Mouse (Mus musculus) adrenal gland, postnatal 4 days (tissue): ENCODE data around the gene Ros1. TPM values are rescaled to one million over a fixed set of nuclear protein-coding genes. Genes with fewer than 3 reads are reported as not detected.

ENCODE experiments used
- DNase-seq, 2 experiments: peaks; one replicate each; pipeline ENCODE4 v3.0.0; 2021 to 2022; ENCODE audit warnings: low spot score in 2 of 2, mixed read lengths in 2 of 2
- long read RNA-seq, 2 experiments: library from polyadenylated mRNA; stranded (forward); transcript quantifications; one replicate each; pipeline ENCODE4 v2.0.0; 2021
- total RNA-seq, 2 experiments: library from RNA; stranded (reverse); gene quantifications; 2 replicates each; pipeline ENCODE4 v1.2.3; 2021

Ros1 gene
- total RNA-seq = under 1 TPM; 0.08 to 0.53 TPM
- long read RNA-seq, experiment 1 = 0 reads
- long read RNA-seq, experiment 2 = 0 reads

DNA sequence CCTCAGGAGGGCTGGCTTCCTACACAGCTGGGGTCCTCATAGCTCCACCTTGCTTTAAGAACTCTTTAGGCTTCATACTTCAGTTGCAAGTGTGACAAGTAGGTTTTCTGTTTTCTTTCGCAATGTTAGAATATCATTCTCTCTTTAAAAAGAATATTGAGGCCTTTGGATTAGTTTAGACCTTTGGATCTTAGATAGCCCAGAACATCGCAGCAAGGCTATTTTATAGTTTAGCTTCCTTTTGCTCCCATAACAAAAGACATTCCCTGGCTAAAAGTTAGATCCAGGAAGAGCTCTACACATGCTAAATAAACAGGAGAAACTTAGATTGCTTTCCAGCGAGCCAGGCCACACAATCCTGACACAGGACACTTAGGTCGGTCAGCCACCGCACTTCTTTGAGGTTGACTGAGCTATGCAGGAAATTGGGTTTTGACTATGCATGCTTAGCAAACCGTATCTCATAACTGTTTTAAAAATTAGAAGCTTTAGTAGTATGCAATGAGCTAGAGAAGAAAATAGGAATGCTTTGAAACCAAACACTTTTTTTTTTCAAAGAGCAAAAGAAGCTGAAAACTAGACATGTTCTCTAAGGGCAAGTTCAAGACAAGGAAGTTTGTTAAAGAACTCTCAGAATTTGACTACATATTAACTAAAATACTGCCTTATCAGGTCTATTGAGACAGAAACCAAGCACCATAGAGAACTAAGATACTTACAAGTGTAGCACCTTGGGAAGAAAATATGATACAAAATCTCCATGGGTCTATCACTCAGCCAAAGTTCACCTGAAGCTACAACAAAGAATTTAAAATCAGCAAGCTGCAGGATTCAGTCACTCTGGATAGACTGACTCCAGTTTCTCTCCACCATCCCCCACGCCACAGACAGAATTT lies at the start of gene Ros1:
Ros1 (minus strand) TSS at position 288 of the 896 bp plus-strand sequence.
- no peak for DNase-seq

DNA sequence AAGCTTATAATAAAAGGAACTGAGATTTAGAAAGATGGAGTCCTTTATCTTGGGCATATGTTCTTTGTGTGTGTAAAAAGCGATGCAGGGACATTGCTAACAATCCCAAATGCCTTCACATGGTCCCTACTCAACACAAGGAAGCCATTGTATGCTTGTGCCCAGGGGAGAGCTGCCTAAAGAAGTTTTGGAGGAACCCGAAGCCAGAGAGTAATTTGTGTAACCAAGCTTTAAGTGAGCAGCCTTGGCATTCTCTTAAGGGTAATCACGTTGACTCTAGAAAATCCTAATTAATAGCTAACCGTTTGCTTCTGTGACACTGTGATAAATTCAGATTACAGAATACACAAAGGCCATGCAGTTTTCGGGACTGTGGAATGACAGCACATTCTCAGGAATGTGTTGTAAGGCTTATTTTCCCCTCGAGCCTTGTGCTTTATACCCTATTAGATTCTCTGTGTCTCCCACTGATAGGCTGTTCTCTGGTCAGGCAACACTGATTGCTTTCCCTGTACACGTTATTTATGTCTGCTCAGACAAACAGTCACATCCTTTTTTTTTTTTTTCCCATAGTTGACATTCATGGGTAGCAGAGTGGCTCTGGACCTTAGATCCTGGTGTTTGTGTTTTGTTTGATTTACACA lies 47.8 kb upstream of the Ros1 start:
- DNase-seq = no peak

DNA sequence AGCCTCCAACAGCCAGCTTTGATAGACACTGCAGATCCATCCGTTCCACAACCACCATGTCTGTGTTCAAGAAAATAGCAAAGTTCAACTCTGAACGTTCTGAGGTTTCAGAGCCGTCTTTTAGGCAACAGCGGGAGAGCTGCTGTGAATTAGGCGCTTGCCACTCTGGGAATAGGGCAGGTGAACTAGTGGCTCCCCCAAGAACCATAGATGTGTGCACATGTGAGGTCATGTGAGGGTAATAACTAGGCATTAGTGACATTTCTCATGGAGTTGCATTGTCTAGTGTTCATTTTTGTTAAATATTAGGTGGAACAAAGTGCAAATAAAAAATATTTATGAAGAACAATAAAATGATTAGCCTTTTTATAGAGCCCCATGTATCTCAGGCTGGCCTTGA lies 47.0 kb upstream of the Ros1 start:
- DNase-seq = no peak

DNA sequence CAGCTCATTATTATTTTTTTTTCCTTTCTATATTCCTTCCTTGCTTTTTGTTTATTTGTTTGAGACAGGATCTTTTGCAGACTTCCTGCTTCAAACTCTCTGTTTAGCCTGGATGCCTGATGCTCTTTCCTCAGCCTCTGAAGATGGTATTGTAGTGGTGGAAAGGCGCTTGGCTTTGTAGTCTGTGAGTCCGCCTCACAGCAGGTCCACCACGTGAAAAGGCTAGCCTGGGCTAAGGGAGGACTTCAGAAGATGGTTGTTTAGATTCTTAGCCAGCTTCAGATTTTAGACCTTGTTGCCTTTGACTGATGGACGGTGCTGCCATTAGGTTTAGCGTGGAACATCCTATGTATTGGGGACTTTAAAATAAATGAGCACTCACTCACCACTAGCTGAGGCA lies 40.4 kb upstream of the Ros1 start:
- DNase-seq = no peak

DNA sequence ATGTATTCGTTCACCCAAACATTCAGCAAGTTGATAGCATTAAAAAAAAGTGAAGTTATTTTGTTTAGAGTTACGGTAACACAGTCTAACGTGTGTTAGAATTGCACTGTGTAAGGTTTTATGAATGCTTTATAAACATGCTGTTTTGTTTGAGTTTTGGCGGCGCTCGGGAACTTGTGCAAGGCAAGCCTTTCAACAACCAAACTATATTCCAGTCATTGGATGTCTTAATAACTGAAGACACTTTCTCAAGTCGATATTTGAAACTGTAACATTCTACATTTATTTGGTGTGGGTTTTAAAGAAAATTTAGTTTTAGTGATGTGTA lies 39.6 kb upstream of the Ros1 start:
- DNase-seq = no peak

DNA sequence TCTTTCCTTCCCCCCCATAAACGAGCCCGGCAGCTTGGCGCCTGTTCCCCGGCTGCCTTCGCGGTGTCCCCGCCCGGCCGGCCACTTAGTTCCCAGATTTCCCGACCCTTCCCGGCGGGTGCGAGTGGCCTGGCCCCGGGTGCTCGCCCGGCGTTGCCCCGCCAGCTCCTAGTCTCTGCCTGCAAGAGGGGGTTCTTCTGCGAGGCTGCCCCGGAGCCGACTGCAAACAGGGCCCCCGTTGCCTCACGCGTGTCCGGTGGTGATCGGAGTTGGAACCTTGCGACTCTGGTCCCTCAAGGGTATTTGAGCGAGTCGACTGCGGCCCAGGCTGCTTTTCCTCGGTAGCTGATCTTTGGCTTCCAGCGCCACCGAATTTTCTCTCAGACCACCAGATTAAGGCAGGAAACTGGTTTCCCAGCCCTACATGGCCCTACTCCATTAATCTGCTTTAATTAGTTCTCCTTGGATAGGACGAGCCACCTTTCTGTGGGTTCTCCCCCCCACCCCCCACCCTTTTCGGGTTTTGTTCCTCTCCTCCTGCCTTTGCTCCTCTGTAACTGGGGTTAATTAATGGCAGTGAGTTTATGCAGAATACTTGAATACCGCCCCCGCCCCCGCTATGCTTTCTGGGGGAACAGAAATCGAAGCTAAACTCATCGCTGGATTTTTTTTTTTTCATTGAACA lies 39.1 kb upstream of the Ros1 start:
- peak in 1 of 2 experiments; percentile 22 for DNase-seq

DNA sequence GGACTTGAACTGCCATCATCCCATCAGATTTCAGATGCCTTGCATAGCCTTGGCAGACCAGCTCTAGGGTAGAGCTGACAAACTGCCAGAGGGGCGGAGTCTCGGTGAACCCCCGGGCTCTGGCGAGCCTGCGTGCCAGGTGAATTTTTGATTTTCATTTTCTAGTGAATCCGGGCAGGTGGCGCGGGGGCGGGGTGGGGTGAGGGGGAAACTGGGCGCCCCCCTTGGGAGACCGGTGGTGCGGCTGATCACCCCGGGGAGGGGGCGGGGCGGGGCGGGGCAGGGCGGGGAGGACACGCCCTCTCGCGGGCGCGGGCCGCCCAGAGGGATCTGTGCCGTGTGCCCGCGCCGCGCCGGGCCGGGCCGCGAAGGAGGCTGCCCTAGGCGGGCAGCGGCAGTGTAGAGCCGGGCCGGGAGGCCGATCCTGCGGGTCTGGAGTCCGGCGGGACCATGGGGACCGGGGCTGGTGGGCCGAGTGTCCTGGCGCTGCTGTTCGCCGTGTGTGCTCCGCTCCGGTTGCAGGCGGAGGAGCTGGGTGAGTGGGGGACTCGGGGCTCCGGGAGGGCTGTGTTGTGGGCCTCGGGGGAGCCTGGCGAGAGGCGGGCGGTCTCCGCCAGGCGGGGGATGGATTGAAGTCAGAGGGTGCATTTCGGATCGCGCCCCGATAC lies 38.4 kb upstream of the Ros1 start, which contains the start of gene Dcbld1:
Dcbld1 (plus strand) TSS at position 319 of the 668 bp plus-strand sequence.
- peak; percentile 22 to 24 for DNase-seq

DNA sequence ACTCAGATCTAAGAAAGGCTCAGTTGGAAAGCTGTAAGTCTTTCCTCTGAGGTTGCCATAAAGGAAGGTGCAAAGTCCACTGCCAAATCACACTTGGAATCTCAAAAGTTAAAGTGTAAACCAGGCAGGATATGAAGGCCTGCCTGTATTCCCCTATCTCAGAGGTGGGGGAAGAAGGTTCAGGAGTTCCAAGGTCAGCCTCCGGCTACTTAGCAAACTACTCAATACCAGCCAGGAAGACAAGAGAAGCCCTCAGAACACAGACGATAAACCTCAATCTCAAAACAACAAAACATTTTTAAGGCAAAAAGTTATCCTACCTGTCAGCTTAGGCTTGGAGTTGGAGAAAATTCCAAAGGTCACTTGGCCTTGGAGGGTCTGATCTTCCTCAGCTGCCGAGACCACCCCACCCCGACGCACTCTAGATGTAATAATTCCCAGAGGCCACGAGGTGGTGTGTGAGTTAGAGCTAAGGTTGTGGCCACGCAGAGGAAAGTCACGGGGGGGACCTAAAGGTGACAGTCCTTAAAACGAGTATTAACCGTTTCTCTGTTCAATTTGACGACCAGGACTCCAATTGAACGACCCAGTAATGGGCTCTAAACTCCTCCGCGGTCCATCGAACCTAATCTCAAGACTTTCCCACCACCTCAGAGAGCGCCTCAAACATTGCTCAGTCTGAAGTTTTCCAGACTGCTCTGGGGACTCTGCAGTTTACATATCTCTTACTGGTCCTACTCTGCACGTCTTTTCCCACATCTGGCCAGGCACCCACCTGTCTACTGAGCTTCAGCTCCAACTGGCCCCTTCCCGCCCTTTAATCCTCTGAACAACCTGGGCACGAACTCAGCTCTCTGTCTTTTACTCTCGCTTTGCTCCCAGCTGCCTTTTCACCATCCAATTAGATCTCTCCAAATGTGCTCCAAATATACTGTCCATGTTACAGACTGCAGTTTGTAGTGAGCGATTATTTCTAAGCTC lies 37.4 kb upstream of the Ros1 start:
- no peak for DNase-seq

DNA sequence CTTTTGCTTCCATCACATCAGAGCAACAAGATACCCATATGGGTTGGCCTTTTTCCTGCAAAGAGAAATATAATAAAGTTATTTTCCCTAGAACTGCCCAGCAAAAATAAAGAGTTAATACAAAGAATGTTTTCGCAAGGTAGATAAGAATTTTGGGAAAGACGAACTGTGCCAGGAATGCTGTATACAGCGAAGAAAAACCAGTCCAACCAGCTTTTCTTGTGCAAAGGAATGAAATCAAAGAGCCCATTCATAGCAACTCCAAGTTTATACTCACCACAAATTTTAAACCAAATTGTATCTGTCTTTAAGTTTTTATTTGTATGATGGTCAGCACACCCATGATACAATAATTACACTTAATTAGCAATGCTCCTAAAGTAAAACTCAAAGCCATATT lies 24.6 kb upstream of the Ros1 start:
- DNase-seq = no peak

DNA sequence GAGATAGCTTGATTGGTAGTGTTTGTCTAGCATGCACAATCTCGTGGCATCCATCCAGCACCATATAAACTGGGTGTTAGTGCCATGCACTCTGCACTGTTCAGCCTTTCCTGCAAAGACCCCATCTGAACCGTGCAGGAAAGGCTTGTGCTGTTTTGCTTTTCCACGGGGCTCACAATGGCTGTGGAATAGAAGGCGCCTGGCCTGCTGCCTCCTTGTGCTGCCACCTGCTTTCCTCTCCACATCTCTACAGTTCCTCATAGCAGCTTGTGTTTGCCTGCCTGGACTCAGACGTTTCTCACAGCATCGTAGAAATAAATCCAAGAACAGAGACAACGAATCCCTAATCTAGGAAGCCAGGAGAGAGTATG lies 22.5 kb upstream of the Ros1 start:
- DNase-seq = no peak

DNA sequence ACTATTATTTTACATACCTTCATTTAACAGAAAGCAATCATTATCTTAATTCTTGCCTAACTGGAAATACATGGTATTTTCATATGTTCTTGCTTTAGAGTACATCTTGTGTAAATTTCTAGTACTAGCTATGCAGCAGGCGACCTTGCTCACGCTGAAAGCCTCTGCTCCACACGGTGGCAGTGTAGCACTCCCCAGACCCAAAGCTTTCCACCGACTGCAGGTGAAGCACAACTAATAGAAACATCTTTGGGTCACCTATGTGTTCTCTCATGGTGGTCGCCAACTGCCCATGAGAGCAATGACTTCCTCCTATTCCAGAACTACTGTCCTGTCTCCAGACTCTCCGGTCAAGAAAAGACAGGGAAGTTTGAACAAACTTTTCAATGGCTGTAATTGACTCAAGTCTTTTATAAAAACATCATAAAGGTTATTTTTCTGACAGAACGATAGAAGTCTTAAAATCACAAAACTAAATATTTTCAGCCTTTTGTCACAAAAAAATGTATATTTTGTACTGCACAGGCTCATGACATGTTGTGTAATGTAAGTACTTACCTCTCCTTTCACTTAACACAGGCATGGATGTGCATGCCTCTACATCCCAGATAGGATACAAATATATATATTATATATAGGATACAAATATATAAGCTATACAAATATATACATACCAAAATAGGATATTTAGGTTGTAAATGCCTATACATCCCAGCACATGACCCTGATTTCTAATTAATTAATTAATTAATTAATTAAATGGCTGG lies 21.9 kb upstream of the Ros1 start:
- DNase-seq = peak; percentile 9 to 10

DNA sequence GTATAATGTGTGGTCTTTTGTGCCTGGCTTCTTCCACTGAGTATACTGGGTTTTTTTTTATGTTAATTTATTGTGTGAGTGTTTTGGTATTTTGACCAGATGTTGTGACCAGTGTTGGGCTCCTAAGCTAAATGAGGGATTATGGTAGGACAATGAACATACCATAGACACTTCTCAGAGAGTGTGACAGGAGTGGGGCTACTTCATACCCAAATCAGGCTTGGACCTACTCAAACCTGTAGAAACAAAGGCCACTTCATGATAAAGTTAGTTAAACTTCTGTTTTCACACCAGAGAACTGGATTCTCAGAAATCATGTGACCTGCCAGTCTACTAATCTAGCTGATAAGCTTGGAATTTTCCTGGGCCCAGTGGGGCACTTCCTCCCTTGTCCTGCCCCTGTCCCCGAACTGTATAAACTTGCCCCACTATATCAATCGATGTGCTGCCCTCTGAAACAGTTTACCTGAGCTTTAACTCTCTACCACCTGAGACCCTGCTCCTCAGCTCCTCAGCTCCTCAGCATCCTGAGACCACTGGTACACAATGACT lies 20.3 kb upstream of the Ros1 start:
- no peak for DNase-seq

DNA sequence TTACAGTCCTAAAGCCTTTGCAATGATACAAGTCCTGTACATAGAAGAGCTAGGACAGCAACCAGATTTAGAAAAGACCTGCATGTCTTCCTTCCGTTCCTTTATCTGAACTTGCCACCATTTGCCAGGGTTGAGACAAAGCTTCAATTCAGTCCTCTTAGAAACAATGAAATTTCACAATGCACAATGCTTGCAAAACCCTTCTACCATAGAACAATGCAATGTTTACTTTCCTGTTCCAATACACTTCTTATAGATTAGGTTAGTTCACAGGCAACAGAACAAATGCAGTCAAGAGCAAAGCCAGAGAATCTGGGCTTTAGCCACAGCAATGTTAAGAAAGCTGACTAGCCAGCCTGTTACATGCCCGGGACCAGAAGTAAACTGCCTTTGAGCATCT lies 9.0 kb upstream of the Ros1 start:
- no peak for DNase-seq

DNA sequence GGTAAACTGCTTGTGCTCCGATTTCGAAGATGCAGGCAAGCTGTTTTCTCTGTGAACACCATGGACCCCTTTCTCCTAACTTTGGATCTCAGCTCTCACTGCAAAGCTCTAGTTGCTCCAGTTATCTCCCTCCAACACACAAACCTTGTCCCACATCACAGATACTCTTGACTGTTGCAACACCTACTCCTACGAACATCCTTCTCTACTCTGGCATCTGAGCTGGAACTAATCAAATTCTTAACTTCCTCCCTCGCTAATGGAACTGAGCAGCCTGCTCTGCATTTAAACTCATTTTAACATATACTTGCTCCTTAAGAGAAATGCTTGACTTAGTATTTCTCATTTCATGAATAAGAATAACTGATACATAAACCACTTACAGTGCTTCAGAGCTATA lies 9.1 kb downstream of the Ros1 start:
- DNase-seq = no peak

DNA sequence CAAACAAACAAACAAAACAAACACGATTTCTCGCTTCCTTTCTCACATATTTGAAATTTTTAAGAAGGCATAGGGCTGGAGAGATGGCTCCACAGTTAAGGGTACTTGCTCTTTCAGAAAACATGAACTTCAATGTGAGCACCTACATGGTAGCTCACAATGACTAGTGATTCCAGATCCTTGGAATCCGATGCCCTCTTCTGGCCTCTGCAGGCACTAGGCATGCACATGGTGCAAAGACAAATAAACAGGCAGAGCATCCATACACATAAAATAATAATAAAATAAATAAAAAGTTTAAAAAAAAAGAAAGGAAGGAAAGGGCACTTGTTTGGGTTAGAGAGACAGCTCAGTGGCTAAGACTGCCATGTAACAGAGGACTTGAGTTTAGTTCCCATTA lies 12.2 kb downstream of the Ros1 start:
- no peak for DNase-seq

DNA sequence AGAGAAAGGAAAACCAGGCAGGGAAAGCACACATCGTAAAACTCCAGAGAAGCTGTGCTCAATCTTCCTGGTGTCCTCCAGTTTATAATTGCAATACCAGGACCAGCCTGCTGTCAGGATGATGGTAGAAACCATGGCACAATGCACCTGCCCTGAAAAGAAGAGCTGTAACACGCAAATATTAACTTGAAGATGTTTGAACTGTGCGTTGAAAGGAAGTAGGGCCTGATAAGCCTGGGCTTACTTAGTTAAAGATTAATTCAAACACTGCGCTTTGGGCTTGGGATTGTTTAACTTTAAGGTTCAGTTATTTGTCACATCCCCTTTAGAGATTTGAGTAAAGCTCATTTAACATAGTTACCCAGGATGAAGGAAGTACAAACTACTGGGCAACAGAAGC lies 20.7 kb downstream of the Ros1 start:
- DNase-seq = no peak

DNA sequence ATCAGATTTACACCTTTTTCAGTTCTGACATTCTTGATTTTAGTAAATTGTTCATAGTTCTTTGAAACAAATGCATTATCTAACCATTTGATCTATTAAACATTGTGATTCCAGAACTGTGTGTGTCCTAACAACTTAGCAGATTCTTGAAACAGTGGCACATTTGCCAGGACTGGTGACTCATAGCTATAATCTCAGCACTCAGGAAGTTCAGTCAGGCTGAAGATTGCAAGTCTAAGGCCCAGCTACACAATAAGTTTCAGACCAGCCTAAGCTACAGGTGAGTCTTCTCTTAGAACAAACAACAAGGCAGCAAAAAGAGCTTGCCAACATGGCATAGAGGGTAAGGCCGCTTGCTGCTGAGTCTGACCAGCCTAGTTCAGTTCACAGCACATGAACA lies 24.6 kb downstream of the Ros1 start:
- DNase-seq = no peak

DNA sequence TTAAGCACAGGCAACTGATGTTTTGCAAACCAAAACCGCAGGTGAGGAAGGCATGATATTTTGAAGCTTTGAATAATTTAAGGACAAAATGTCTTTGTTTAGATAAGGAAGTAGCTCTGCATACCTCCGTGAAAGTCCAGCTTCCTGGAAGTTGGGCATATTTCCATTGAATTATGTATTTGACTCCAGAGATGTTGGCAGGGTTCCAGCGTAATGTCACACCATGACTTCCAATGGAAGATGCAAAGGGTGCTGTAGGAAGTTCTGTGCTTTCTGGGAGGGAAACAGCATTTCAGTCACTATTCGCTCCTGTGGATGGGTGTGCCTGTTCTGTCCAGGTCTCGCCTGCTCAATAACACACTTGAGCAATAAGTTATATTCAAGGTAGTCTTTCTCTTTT lies 25.2 kb downstream of the Ros1 start:
- no peak for DNase-seq

DNA sequence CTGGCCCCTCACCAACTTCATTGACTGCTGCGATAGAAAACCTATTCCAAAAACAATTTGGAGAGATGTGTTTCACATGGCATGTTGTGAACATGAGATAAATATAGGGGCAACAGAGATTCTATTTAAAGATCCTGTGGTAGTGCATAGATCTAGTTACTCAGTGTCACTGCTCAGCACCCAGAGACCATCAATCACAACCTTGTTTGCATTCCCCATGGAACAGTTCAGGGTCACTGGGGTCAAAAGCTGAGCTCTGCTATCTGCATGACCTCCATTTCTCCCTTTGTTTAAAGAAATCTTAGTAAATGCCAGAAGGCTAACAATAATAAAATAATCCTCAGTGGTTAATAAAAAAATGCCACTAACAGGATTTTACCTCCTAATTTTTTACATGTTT lies 29.7 kb downstream of the Ros1 start:
- no peak for DNase-seq
